Mouse (Mus musculus): Measurements from ENCODE around the gene Acer2. TPM values are rescaled to one million over a fixed set of nuclear protein-coding genes. Genes with fewer than 3 reads are reported as not detected.

The Acer2 gene
- polyA plus RNA-seq, 1 experiment = 20.8 TPM

GRCm38 (mm10) chr4:86916062-86916461 lies 41.9 kb downstream of the Acer2 start:
- TF ChIP-seq CTCF (IDR thresholded peaks at IDR 0.05; ENCODE audit: low read depth, low read length) (peak; percentile 47), POLR2A (IDR thresholded peaks at IDR 0.05; ENCODE audit: insufficient read depth, low read length) (no peak)
- Histone ChIP-seq H3K9me3 (replicated peaks; ENCODE audit: control insufficient read depth, insufficient read depth, low read length, poor library complexity, severe bottlenecking) (no peaks in the 10 kb centered on the region), H3K9ac (ENCODE audit: low read depth, poor library complexity, severe bottlenecking) (no peak overlapping the region), H3K4me1 (ENCODE audit: control insufficient read depth, insufficient read depth, low read length) (peaks cover under 1% of the 10 kb centered on the region), H3K27ac (ENCODE audit: insufficient read depth, low read length) (no peak overlapping the region), H3K27me3 (ENCODE audit: control insufficient read depth, insufficient read depth, low read length, poor library complexity, severe bottlenecking) (no peaks in the 10 kb centered on the region), H3K36me3 (ENCODE audit: control insufficient read depth, insufficient read depth, low read length, poor library complexity, severe bottlenecking) (no peaks in the 10 kb centered on the region), H3K4me3 (ENCODE audit: low read depth, low read length) (no peak overlapping the region)

- no peak overlapping the region for H3K27ac ChIP-seq (ENCODE audit: insufficient read depth, low read length)
- no peaks in the 10 kb centered on the region for H3K9me3 ChIP-seq (replicated peaks; ENCODE audit: control insufficient read depth, insufficient read depth, low read length, poor library complexity, severe bottlenecking)
- no peak overlapping the region for H3K4me3 ChIP-seq (ENCODE audit: low read depth, low read length)
- no peaks in the 10 kb centered on the region for H3K27me3 ChIP-seq (ENCODE audit: control insufficient read depth, insufficient read depth, low read length, poor library complexity, severe bottlenecking)
- H3K4me1 ChIP-seq (ENCODE audit: control insufficient read depth, insufficient read depth, low read length) = no peaks in the 10 kb centered on the region
- H3K36me3 ChIP-seq (ENCODE audit: control insufficient read depth, insufficient read depth, low read length, poor library complexity, severe bottlenecking) = no peaks in the 10 kb centered on the region
- TF ChIP-seq EP300 (IDR thresholded peaks at IDR 0.05; ENCODE audit: insufficient read depth, low read depth, low read length) (no peak), CTCF (IDR thresholded peaks at IDR 0.05; ENCODE audit: low read depth, low read length) (no peak), POLR2A (IDR thresholded peaks at IDR 0.05; ENCODE audit: insufficient read depth, low read length) (no peak)
- H3K9ac ChIP-seq (ENCODE audit: low read depth, poor library complexity, severe bottlenecking) = no peak overlapping the region
These were observed 49.4 kb downstream of the Acer2 start for GRCm38 (mm10) chr4:86923476-86924055.

GRCm38 (mm10) chr4:86924804-86925458 lies 50.7 kb downstream of the Acer2 start:
- H3K36me3 ChIP-seq (ENCODE audit: control insufficient read depth, insufficient read depth, low read length, poor library complexity, severe bottlenecking) = no peaks in the 10 kb centered on the region
- no peak overlapping the region for H3K4me3 ChIP-seq (ENCODE audit: low read depth, low read length)
- no peaks in the 10 kb centered on the region for H3K9me3 ChIP-seq (replicated peaks; ENCODE audit: control insufficient read depth, insufficient read depth, low read length, poor library complexity, severe bottlenecking)
- no peak overlapping the region for H3K27ac ChIP-seq (ENCODE audit: insufficient read depth, low read length)
- H3K4me1 ChIP-seq (ENCODE audit: control insufficient read depth, insufficient read depth, low read length) = no peaks in the 10 kb centered on the region
- no peaks in the 10 kb centered on the region for H3K27me3 ChIP-seq (ENCODE audit: control insufficient read depth, insufficient read depth, low read length, poor library complexity, severe bottlenecking)
- no peak overlapping the region for H3K9ac ChIP-seq (ENCODE audit: low read depth, poor library complexity, severe bottlenecking)
- TF ChIP-seq EP300 (IDR thresholded peaks at IDR 0.05; ENCODE audit: insufficient read depth, low read depth, low read length) (no peak), POLR2A (IDR thresholded peaks at IDR 0.05; ENCODE audit: insufficient read depth, low read length) (no peak), CTCF (IDR thresholded peaks at IDR 0.05; ENCODE audit: low read depth, low read length) (peak; percentile 81)

GRCm38 (mm10) chr4:86926997-86927396 lies 52.8 kb downstream of the Acer2 start:
- Histone ChIP-seq H3K27me3 (ENCODE audit: control insufficient read depth, insufficient read depth, low read length, poor library complexity, severe bottlenecking) (no peaks in the 10 kb centered on the region), H3K36me3 (ENCODE audit: control insufficient read depth, insufficient read depth, low read length, poor library complexity, severe bottlenecking) (no peaks in the 10 kb centered on the region), H3K4me3 (ENCODE audit: low read depth, low read length) (no peak overlapping the region), H3K27ac (ENCODE audit: insufficient read depth, low read length) (no peak overlapping the region), H3K4me1 (ENCODE audit: control insufficient read depth, insufficient read depth, low read length) (no peaks in the 10 kb centered on the region), H3K9ac (ENCODE audit: low read depth, poor library complexity, severe bottlenecking) (no peak overlapping the region), H3K9me3 (replicated peaks; ENCODE audit: control insufficient read depth, insufficient read depth, low read length, poor library complexity, severe bottlenecking) (no peaks in the 10 kb centered on the region)
- no peak for TF ChIP-seq POLR2A (IDR thresholded peaks at IDR 0.05; ENCODE audit: insufficient read depth, low read length)
- TF ChIP-seq EP300 (IDR thresholded peaks at IDR 0.05; ENCODE audit: insufficient read depth, low read depth, low read length) = no peak
- no peak for TF ChIP-seq CTCF (IDR thresholded peaks at IDR 0.05; ENCODE audit: low read depth, low read length)

GRCm38 (mm10) chr4:86930101-86930635 lies 56.0 kb downstream of the Acer2 start:
- Histone ChIP-seq H3K4me1 (ENCODE audit: control insufficient read depth, insufficient read depth, low read length) (no peaks in the 10 kb centered on the region), H3K36me3 (ENCODE audit: control insufficient read depth, insufficient read depth, low read length, poor library complexity, severe bottlenecking) (peaks cover 16% of the 10 kb centered on the region), H3K27me3 (ENCODE audit: control insufficient read depth, insufficient read depth, low read length, poor library complexity, severe bottlenecking) (no peaks in the 10 kb centered on the region), H3K9me3 (replicated peaks; ENCODE audit: control insufficient read depth, insufficient read depth, low read length, poor library complexity, severe bottlenecking) (no peaks in the 10 kb centered on the region), H3K9ac (ENCODE audit: low read depth, poor library complexity, severe bottlenecking) (peak overlapping the region; percentile 79), H3K4me3 (ENCODE audit: low read depth, low read length) (no peak overlapping the region), H3K27ac (ENCODE audit: insufficient read depth, low read length) (no peak overlapping the region)
- TF ChIP-seq CTCF (IDR thresholded peaks at IDR 0.05; ENCODE audit: low read depth, low read length) = no peak
